Mouse (Mus musculus) stomach, embryonic 15.5 days (tissue): ENCODE data around the gene Rab4a. TPM values are rescaled to one million over a fixed set of nuclear protein-coding genes. Genes with fewer than 3 reads are reported as not detected.
"Not testable (repeated sequence)": the region's sequence is repeated elsewhere in the genome, so short reads cannot be mapped to it uniquely, and the experiment has no call there.

Experiments
- ATAC-seq: fragments of 200-750 bp; cut with Nextera tagmentation; 2 replicates; pipeline ENCODE4 v1.8.0; 2017; ENCODE audit warnings: low read depth, moderate number of reproducible peaks, moderate TSS enrichment; ENCODE audit not compliant: insufficient read depth, low FRiP score
- H3K27ac ChIP-seq: fragments of 300-500 bp; sonication (generic); 2 replicates; pipeline ENCODE4 v1.5.1; 2015; ENCODE audit warnings: mild to moderate bottlenecking, inconsistent platforms
- H3K27me3 ChIP-seq: fragments of 300-500 bp; sonication (generic); replicated peaks from 2 replicates; pipeline ENCODE4 v1.6.1; 2015; ENCODE audit warnings: inconsistent platforms
- H3K36me3 ChIP-seq: fragments of 300-500 bp; sonication (generic); 2 replicates; pipeline ENCODE4 v1.6.1; 2015; ENCODE audit warnings: inconsistent platforms
- H3K4me1 ChIP-seq: fragments of 300-500 bp; sonication (generic); 2 replicates; pipeline ENCODE4 v1.6.1; 2015; ENCODE audit warnings: inconsistent platforms
- H3K4me2 ChIP-seq: fragments of 300-500 bp; sonication (generic); 2 replicates; pipeline ENCODE4 v1.6.1; 2015; ENCODE audit warnings: mild to moderate bottlenecking, inconsistent platforms
- H3K4me3 ChIP-seq: fragments of 300-500 bp; sonication (generic); replicated peaks from 2 replicates; pipeline ENCODE4 v1.5.1; 2015; ENCODE audit warnings: inconsistent platforms
- H3K9ac ChIP-seq: fragments of 300-500 bp; sonication (generic); 2 replicates; pipeline ENCODE4 v1.6.1; 2015; ENCODE audit warnings: inconsistent platforms
- H3K9me3 ChIP-seq: fragments of 300-500 bp; sonication (generic); 2 replicates; pipeline ENCODE4 v1.6.1; 2016; ENCODE audit warnings: inconsistent platforms
- WGBS: fragments of 180-500 bp; shearing (Covaris S2); methylation state at CpG from one replicate; pipeline ENCODE4 v1.1.7; 2015; 5-methylcytosine and 5-hydroxymethylcytosine counted together
- polyA plus RNA-seq: library from polyadenylated mRNA; unstranded; fragments of >200 nt; fragmentation: Nextera tagmentation; extraction: Ambion mirVana; gene quantifications from 2 replicates; pipeline ENCODE4 v1.2.1, GENCODE M21; 2015

Gene Rab4a
- polyA plus RNA-seq, 1 experiment from 2014 or later = 46.7 TPM

GRCm38 (mm10) chr8:123804586-123804985 lies 1.2 kb upstream of the Rab4a start:
- H3K4me1 ChIP-seq = peaks cover 12% of the 10 kb centered on the region
- no peaks in the 10 kb centered on the region for H3K9me3 ChIP-seq
- 82% methylated on average over 7 of the region's 7 CpGs for WGBS
- ATAC-seq = no peak
- H3K4me3 ChIP-seq = no peak overlapping the region
- no peak overlapping the region for H3K4me2 ChIP-seq
- H3K36me3 ChIP-seq = no peaks in the 10 kb centered on the region
- no peaks in the 10 kb centered on the region for H3K27me3 ChIP-seq
- H3K9ac ChIP-seq = no peak overlapping the region
- H3K27ac ChIP-seq = no peak overlapping the region

GRCm38 (mm10) chr8:123805209-123805717 lies 522 bp upstream of the Rab4a start:
- H3K4me3 ChIP-seq = peak overlapping the region; percentile 56
- peak overlapping the region; percentile 20; the same call in 1 of the 2 replicates for H3K9ac ChIP-seq
- peaks cover 12% of the 10 kb centered on the region for H3K4me1 ChIP-seq
- 13% methylated on average over 15 of the region's 15 CpGs for WGBS
- no peaks in the 10 kb centered on the region for H3K9me3 ChIP-seq
- H3K27ac ChIP-seq = peak overlapping the region; percentile 67
- H3K4me2 ChIP-seq = peak overlapping the region; percentile 85
- H3K36me3 ChIP-seq = no peaks in the 10 kb centered on the region
- peak; percentile 8; the same call in 1 of the 2 replicates for ATAC-seq
- no peaks in the 10 kb centered on the region for H3K27me3 ChIP-seq

- peak overlapping the region; percentile 75 for H3K27ac ChIP-seq
- no peaks in the 10 kb centered on the region for H3K9me3 ChIP-seq
- 2% methylated on average over 12 of the region's 12 CpGs for WGBS
- peak overlapping the region; percentile 56 for H3K4me3 ChIP-seq
- peaks cover 12% of the 10 kb centered on the region for H3K4me1 ChIP-seq
- ATAC-seq = no peak; the same call in 1 of the 2 replicates
- H3K36me3 ChIP-seq = no peaks in the 10 kb centered on the region
- peak overlapping the region; percentile 85 for H3K4me2 ChIP-seq
- H3K27me3 ChIP-seq = no peaks in the 10 kb centered on the region
- H3K9ac ChIP-seq = peak overlapping the region; percentile 63
These were observed 670 bp downstream of the Rab4a start for GRCm38 (mm10) chr8:123806374-123806935.

- ATAC-seq = peak; percentile 49; the same call in 1 of the 2 replicates
- 4% methylated on average over 14 of the region's 14 CpGs for WGBS
- no peak overlapping the region; the same call in 1 of the 2 replicates for H3K27ac ChIP-seq
- no peaks in the 10 kb centered on the region for H3K9me3 ChIP-seq
- H3K4me3 ChIP-seq = peak overlapping the region; percentile 56
- no peaks in the 10 kb centered on the region for H3K27me3 ChIP-seq
- H3K36me3 ChIP-seq = no peaks in the 10 kb centered on the region
- H3K4me2 ChIP-seq = peak overlapping the region; percentile 85
- no peak overlapping the region for H3K9ac ChIP-seq
- peaks cover 12% of the 10 kb centered on the region for H3K4me1 ChIP-seq
These were observed 1.2 kb downstream of the Rab4a start for GRCm38 (mm10) chr8:123807024-123807431.

GRCm38 (mm10) chr8:123807852-123808573 lies 2.2 kb downstream of the Rab4a start:
- 68% methylated on average over 6 of the region's 6 CpGs for WGBS
- ATAC-seq = no peak
- Histone ChIP-seq H3K36me3 (no peaks in the 10 kb centered on the region), H3K4me1 (peaks cover 12% of the 10 kb centered on the region), H3K4me2 (no peak overlapping the region), H3K9ac (no peak overlapping the region), H3K27me3 (no peaks in the 10 kb centered on the region), H3K4me3 (no peak overlapping the region), H3K27ac (no peak overlapping the region), H3K9me3 (no peaks in the 10 kb centered on the region)

- Histone ChIP-seq H3K36me3 (no peaks in the 10 kb centered on the region), H3K27ac (no peak overlapping the region), H3K9ac (no peak overlapping the region), H3K4me2 (no peak overlapping the region), H3K9me3 (no peaks in the 10 kb centered on the region), H3K4me1 (peaks cover 12% of the 10 kb centered on the region), H3K4me3 (no peak overlapping the region), H3K27me3 (no peaks in the 10 kb centered on the region)
- 63% methylated on average over 7 of the region's 7 CpGs for WGBS
- ATAC-seq = no peak
These were observed 2.9 kb downstream of the Rab4a start for GRCm38 (mm10) chr8:123808671-123809070.

- H3K27me3 ChIP-seq, ATAC-seq, H3K9me3 ChIP-seq, H3K4me3 ChIP-seq, H3K9ac ChIP-seq, H3K36me3 ChIP-seq, H3K4me2 ChIP-seq, H3K27ac ChIP-seq: not testable (repeated sequence)
- peaks cover 12% of the 10 kb centered on the region for H3K4me1 ChIP-seq
- 85% methylated on average over 4 of the region's 4 CpGs for WGBS
These were observed 3.6 kb downstream of the Rab4a start for GRCm38 (mm10) chr8:123809342-123809741.

GRCm38 (mm10) chr8:123812227-123812626 lies 6.4 kb downstream of the Rab4a start:
- no peak overlapping the region for H3K4me3 ChIP-seq
- H3K4me2 ChIP-seq = no peak overlapping the region
- WGBS = 84% methylated on average over 5 of the region's 5 CpGs
- H3K9me3 ChIP-seq = no peaks in the 10 kb centered on the region
- H3K27me3 ChIP-seq = no peaks in the 10 kb centered on the region
- peaks cover 3% of the 10 kb centered on the region; the same call in 1 of the 2 replicates for H3K4me1 ChIP-seq
- ATAC-seq = no peak
- H3K27ac ChIP-seq = no peak overlapping the region
- no peak overlapping the region for H3K9ac ChIP-seq
- no peaks in the 10 kb centered on the region for H3K36me3 ChIP-seq

GRCm38 (mm10) chr8:123813173-123813891 lies 7.5 kb downstream of the Rab4a start:
- Histone ChIP-seq H3K4me2 (no peak overlapping the region), H3K27ac (0 out of 2 replicates have a peak overlapping the region, but pooled peaks have one; percentile 26), H3K36me3 (no peaks in the 10 kb centered on the region), H3K4me3 (no peak overlapping the region), H3K9ac (no peak overlapping the region), H3K4me1 (no peaks in the 10 kb centered on the region), H3K27me3 (no peaks in the 10 kb centered on the region), H3K9me3 (no peaks in the 10 kb centered on the region)
- WGBS = 69% methylated on average over 16 of the region's 16 CpGs
- ATAC-seq = no peak

- Histone ChIP-seq H3K9ac (no peak overlapping the region), H3K27ac (0 out of 2 replicates have a peak overlapping the region, but pooled peaks have one; percentile 8), H3K4me2 (no peak overlapping the region), H3K4me3 (no peak overlapping the region), H3K4me1 (no peaks in the 10 kb centered on the region), H3K36me3 (no peaks in the 10 kb centered on the region), H3K27me3 (no peaks in the 10 kb centered on the region), H3K9me3 (no peaks in the 10 kb centered on the region)
- ATAC-seq = no peak; the same call in 1 of the 2 replicates
- WGBS = 85% methylated on average over 4 of the region's 4 CpGs
These were observed 8.1 kb downstream of the Rab4a start for GRCm38 (mm10) chr8:123813892-123814266.

GRCm38 (mm10) chr8:123815325-123815724 lies 9.5 kb downstream of the Rab4a start:
- no peaks in the 10 kb centered on the region for H3K36me3 ChIP-seq
- no peak for ATAC-seq
- no peak overlapping the region for H3K9ac ChIP-seq
- H3K9me3 ChIP-seq = no peaks in the 10 kb centered on the region
- 78% methylated on average over 11 of the region's 11 CpGs for whole genome bisulfite sequencing
- no peaks in the 10 kb centered on the region for H3K27me3 ChIP-seq
- H3K4me3 ChIP-seq = no peak overlapping the region
- H3K27ac ChIP-seq = no peak overlapping the region
- no peaks in the 10 kb centered on the region for H3K4me1 ChIP-seq
- no peak overlapping the region for H3K4me2 ChIP-seq

GRCm38 (mm10) chr8:123816939-123817338 lies 11.2 kb downstream of the Rab4a start:
- no peak overlapping the region for H3K9ac ChIP-seq
- WGBS = 75% methylated on average over 8 of the region's 8 CpGs
- no peaks in the 10 kb centered on the region for H3K9me3 ChIP-seq
- ATAC-seq = no peak
- no peaks in the 10 kb centered on the region for H3K36me3 ChIP-seq
- H3K27ac ChIP-seq = no peak overlapping the region
- H3K4me1 ChIP-seq = no peaks in the 10 kb centered on the region
- H3K27me3 ChIP-seq = no peaks in the 10 kb centered on the region
- H3K4me3 ChIP-seq = no peak overlapping the region
- H3K4me2 ChIP-seq = no peak overlapping the region
